Mouse (Mus musculus) cortical plate, adult 2 months (tissue): ENCODE measurements around the gene Nop10.

Experiments
- CTCF ChIP-seq: fragments of 200-500 bp; IDR thresholded peaks from 2 replicates; pipeline ENCODE4 v1.5.1; 2011; ENCODE audit warnings: mild to moderate bottlenecking, control low read depth, low read length; ENCODE audit not compliant: insufficient read depth; ENCODE audit errors: extremely low read depth
- POLR2A ChIP-seq: fragments of 200-500 bp; IDR thresholded peaks from 2 replicates; pipeline ENCODE4 v1.6.1; 2011; ENCODE audit warnings: mild to moderate bottlenecking, low read length, control low read depth; ENCODE audit not compliant: insufficient read depth; ENCODE audit errors: extremely low read depth

- TF ChIP-seq CTCF (no peak), POLR2A (no peak)
Measured at GRCm38 (mm10) chr2:112224356-112224755, 37.4 kb upstream of the Nop10 start.
